Mouse (Mus musculus) effector memory CD4-positive, alpha-beta T cell, adult 5 months (primary cell): ENCODE data around the gene Il19. TPM values are rescaled to one million over a fixed set of nuclear protein-coding genes. Genes with fewer than 3 reads are reported as not detected.

Source experiments
- polyA plus RNA-seq: library from polyadenylated mRNA; unstranded; fragments of 100-300 nt; shearing (Covaris generic); gene quantifications from one replicate; pipeline ENCODE4 v1.2.1, GENCODE M21; 2017

Il19 gene
- not detected for polyA plus RNA-seq

GRCm38 (mm10) chr1:130940065-130940687, at the start of gene Il19:
Gene Il19, minus strand, starts transcription at chr1:130940115.

DNA sequence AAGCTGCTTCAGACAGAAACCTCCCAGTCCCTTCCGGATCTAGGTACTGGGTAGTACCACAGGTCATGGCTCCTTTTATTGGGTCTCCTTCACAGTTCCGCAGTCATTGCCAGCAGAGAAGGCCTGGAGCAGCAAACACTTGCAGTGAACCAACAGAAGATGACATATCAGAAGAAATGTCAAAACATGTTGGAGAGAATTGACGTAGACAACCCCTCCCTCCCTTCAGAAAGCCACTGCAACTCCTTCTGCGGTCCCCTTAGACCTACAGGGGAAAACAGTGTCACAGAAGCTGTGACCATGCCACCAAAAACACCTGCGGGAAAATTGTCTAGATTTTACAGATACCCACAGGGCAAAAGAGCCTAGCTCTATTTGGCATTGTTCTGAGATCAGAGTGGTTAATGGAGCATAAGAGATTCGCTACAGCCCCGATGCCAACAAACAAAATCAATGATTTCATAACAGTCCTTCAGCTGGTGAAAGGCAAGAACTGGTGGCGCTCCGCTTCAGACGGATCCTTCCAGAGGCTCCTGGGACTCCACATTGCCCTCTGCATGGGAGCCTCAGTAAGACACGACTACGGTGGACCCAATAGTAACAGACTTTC, 28.4 kb downstream of the Il19 start, which contains the start of gene Il20:
TSS of gene Il20 (minus strand) at position 51 of the 610 bp plus-strand sequence.

DNA sequence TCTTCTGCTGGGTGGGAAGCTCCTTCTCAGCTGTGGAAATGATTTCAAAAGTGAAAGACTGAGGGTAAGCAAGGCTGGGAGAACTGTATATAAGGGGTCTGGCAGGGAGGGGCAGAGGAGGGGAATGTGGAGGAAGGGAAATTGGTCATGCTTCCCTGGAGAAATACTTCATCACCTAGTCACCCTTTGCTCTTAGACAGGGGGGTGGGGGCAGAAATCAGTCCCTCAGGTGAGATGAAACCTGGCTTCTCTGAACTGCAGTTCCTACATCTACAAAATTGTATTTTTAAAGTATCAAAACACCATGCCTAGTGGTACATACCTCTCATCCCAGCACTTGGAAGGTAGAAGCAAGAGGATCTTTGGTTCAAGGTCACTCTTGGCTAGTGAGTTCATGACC, 52.6 kb downstream of the Il19 start, which contains the start of gene Il24:
TSS of gene Il24 (minus strand) at position 101 of the 400 bp plus-strand sequence.

Other genes with a start within 250 kb of the Il19 start
- gene Gm29427, start 224.3 kb downstream of the Il19 start, polyA plus RNA-seq = not detected
- 3.9 TPM for gene Yod1, start 222.8 kb downstream of the Il19 start, polyA plus RNA-seq
- 6.7 TPM for gene Pfkfb2, start 210.9 kb downstream of the Il19 start, polyA plus RNA-seq
- gene AA986860, start 208.1 kb downstream of the Il19 start, polyA plus RNA-seq = not detected
- 0.21 TPM for gene Fcamr, start 139.2 kb downstream of the Il19 start, polyA plus RNA-seq
- gene Pigr, start 113.4 kb downstream of the Il19 start, polyA plus RNA-seq = not detected
- gene Fcmr, start 74.4 kb downstream of the Il19 start, polyA plus RNA-seq = not detected
- gene Il24, start 52.7 kb downstream of the Il19 start, polyA plus RNA-seq = not detected
- gene Il20, start 28.7 kb downstream of the Il19 start, polyA plus RNA-seq = not detected
- 4.1 TPM for gene Il10, start 79.7 kb upstream of the Il19 start, polyA plus RNA-seq
- gene Mapkapk2, start 157.7 kb upstream of the Il19 start, polyA plus RNA-seq = 178 TPM
- gene Dyrk3, start 198.2 kb upstream of the Il19 start, polyA plus RNA-seq = 1.3 TPM
- gene Eif2d, start 213.1 kb upstream of the Il19 start, polyA plus RNA-seq = 44.4 TPM